Mouse (Mus musculus): ENCODE data around the gene Ddit4l. TPM values are rescaled to one million over a fixed set of nuclear protein-coding genes. Genes with fewer than 3 reads are reported as not detected.
"Not testable (repeated sequence)": the region's sequence is repeated elsewhere in the genome, so short reads cannot be mapped to it uniquely, and the experiment has no call there.

The Ddit4l gene
- not detected in 2 replicates for polyA plus RNA-seq (2012)

DNA sequence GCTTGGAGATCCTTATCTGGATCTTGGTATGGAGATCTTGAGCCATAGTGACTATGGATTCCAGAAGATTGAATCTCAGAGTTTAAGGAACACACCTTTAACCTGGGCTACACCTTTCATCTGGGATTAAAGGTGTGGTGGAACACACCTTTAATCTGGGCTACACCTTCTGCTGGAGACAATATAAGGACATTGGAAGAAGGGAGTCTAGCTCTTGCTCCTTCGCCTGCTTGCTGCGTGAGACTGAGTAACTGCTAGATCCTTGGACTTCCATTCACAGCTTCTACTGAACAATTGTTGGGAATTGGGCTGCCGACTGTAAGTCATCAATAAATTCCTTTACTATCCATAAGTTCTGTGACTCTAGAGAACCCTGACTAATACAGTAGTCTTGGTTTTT lies at the start of gene Ddit4l:
Ddit4l (plus strand) TSS at position 301 of the 400 bp plus-strand sequence.
- not testable (repeated sequence) for TF ChIP-seq GATA1 (IDR thresholded peaks at IDR 0.05; ENCODE audit: low read length)

- no peak for TF ChIP-seq GATA1 (IDR thresholded peaks at IDR 0.05; ENCODE audit: low read length)
Observed at GRCm38 (mm10) chr3:137576146-137576545, 45.3 kb upstream of the Ddit4l start.

- no peak for TF ChIP-seq GATA1 (IDR thresholded peaks at IDR 0.05; ENCODE audit: low read length)
Observed at GRCm38 (mm10) chr3:137586376-137586969, 34.9 kb upstream of the Ddit4l start.

DNA sequence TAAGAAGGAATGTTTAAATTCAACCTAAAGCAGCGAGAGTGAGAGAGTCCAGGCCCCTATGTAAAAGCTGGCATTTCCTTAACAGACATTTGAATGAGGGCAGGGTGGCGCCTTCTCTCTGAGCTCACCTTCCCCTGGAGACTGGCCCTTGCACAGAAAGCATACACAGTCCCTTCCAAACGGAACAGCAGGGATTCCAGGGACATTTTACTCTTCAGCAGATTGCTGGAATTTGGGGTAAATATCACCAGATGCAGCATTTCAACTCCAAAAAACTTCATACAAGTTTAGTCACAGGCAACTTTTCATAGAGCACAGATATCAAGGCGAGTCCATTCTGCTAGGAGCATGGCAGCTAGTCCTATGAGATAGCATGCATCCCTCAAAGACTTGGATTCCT lies 31.6 kb upstream of the Ddit4l start:
- TF ChIP-seq GATA1 (IDR thresholded peaks at IDR 0.05; ENCODE audit: low read length): no peak

- TF ChIP-seq GATA1 (IDR thresholded peaks at IDR 0.05; ENCODE audit: low read length): no peak
Observed at GRCm38 (mm10) chr3:137594332-137594905, 27.0 kb upstream of the Ddit4l start.

GRCm38 (mm10) chr3:137608918-137609435 lies 12.4 kb upstream of the Ddit4l start:
- TF ChIP-seq GATA1 (IDR thresholded peaks at IDR 0.05; ENCODE audit: low read length): no peak

DNA sequence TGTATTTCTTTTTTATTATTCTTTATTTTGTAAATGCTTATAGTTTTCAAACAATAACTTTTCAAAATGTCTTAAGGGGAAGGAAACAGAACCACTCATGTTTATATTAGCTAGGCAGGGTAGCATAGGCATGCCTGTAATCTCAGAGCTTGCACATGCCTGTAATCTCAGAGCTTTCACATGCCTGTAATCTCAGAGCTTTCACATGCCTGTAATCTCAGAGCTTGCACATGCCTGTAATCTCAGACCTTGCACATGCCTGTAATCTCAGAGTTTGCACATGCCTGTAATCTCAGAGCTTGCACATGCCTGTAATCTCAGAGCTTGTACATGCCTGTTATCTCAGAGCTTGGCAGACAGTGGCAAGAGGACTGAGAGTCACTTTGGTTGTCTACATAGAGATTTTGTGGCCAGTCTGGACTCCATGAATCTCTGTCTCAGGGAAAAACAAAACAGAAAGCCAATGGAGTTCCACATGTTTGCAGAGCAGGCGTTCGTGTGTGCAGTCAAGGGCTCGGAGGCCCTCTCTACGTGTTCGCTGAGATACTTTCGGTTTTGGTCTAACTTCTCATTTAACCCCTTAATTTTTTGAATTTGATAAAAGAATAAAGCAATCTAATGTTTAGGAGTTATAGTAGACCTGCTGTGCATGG lies 10.8 kb upstream of the Ddit4l start:
- TF ChIP-seq GATA1 (IDR thresholded peaks at IDR 0.05; ENCODE audit: low read length): no peak

DNA sequence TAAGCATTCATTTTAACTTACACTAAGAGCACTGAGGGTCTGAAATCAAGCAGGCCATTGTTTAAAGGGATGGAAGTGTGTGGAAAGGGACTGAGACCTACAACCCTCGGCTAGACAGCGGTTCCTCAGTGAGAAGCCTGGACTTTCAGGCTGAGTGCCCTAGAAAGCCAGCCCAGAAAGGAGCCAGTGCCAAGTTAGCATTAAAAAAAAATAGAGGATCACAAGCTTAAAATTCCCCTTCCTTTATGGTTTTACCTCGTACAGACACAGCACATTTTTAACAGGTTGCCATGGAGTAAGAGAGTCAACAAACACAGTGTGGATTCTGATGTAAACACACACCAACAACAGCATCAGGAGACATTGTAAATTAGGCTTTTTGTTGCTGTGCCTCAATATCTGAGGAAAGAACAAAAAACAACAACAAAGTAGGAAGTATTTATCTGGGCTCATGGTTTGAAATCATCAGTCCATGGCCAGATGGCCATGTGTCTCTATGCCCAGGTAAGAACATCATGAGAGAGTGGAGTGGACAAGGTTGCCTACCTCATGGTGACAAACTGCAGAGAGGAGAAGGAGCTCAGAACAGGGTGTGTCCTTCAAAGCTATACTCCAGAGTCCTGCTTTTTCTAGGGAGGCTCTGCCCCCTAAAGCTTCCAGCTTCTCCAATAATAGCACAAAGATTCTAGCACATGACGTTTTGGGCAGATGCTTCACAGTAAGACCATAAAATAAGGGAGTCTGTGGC lies 10.1 kb upstream of the Ddit4l start:
- TF ChIP-seq GATA1 (IDR thresholded peaks at IDR 0.05; ENCODE audit: low read length): no peak

DNA sequence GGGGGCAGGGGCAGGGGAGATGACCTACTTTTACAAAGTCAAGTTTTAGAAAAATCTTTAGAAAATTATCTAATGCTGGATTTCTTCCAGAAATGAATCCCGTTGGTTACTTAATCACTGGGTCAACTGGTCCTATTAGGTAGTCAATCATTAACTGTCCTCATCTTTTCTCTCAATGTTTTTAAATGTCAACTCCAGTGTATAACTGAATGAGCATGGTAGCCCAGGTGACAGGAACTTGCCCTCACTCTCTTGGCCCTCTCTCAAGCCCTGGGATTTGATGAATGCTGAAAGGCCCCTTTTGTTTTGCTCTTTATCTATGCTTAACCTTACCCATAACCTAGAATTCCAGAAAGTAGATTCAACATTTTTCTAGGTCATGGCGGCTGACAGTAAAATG lies 9.4 kb upstream of the Ddit4l start:
- no peak for TF ChIP-seq GATA1 (IDR thresholded peaks at IDR 0.05; ENCODE audit: low read length)

- TF ChIP-seq GATA1 (IDR thresholded peaks at IDR 0.05; ENCODE audit: low read length): no peak
Observed at GRCm38 (mm10) chr3:137620540-137620939, 872 bp upstream of the Ddit4l start.

DNA sequence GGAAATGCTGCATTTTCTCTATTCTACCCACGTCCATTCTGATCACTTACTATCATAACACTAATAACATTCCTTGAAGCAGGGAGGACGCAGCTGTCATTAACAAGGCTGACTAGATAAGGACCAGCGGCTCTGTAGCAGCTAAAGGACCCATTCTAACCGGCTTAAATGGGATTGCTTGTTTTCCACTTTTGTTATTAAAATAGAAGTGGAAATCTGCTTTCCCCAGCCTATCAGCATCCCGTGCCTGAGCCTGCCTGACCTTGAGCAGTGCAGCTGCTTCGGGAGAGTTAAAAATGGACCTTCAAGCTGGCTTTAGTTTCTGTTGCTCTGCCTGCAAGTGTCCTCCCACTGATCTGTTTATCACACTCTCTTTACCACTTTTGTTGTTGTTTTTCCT lies 679 bp downstream of the Ddit4l start:
- TF ChIP-seq GATA1 (IDR thresholded peaks at IDR 0.05; ENCODE audit: low read length): no peak

DNA sequence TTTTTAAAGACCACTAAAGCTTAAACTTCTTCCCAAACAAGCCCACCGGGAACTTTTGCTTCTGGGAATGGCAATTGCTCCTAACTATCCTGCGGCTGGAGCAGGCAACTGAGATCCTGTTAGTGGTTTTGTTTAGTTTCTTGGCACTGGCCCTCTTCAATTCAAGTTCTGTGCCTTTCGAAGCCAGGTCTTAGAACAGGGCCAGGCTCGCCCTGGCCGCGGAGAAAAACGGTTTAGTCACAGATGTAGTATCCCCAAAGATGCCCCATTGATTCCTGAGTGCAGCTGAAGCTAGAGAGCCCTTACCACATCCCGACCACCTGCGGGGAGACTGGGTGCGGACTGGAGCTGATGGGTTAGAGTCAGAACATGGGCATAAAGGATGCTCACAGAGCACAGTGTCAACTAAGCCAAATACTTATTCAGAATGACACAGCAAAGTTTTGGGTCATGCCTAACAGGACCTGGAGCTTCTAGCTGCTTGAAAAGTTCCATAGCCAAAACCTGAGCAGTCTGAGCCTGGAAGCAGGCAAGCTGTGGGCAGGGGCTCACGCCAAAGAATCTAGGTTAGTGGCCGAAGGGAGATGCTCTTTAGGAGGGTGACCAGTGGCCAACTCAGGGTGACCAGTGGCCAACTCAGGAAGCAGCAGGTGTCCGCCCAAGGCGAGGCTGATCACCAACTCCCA lies 1.6 kb downstream of the Ddit4l start:
- no peak for TF ChIP-seq GATA1 (IDR thresholded peaks at IDR 0.05; ENCODE audit: low read length)

- no peak for TF ChIP-seq GATA1 (IDR thresholded peaks at IDR 0.05; ENCODE audit: low read length)
Observed at GRCm38 (mm10) chr3:137623581-137624362, 2.4 kb downstream of the Ddit4l start.

- no peak for TF ChIP-seq GATA1 (IDR thresholded peaks at IDR 0.05; ENCODE audit: low read length)
Observed at GRCm38 (mm10) chr3:137625054-137625453, 3.6 kb downstream of the Ddit4l start.

GRCm38 (mm10) chr3:137633726-137634125 lies 12.3 kb downstream of the Ddit4l start:
- TF ChIP-seq GATA1 (IDR thresholded peaks at IDR 0.05; ENCODE audit: low read length): no peak

Measured in G1E-ER4 (cell line).